Mouse (Mus musculus) erythroblast, embryonic 14.5 days (primary cell): Measurements from ENCODE around the gene Taf10.

Experiments
- GATA1 ChIP-seq: IDR thresholded peaks from 2 replicates; pipeline ENCODE4 v1.6.1; 2012; ENCODE audit warnings: low read length, inconsistent platforms, mixed read lengths
- TAL1 ChIP-seq: IDR thresholded peaks from 3 replicates; pipeline ENCODE4 v1.6.1; 2012; ENCODE audit warnings: low read length, inconsistent platforms, mixed read lengths

GRCm38 (mm10) chr7:105733836-105734235 is 10.3 kb downstream of the Taf10 start:
- TF ChIP-seq GATA1 (no peak), TAL1 (no peak)
